Mouse (Mus musculus): ENCODE measurements around the gene Ctsa.
A peak's percentile ranks its signal among the peaks of the same experiment; 100 is the strongest.

Ctsa gene

GRCm38 (mm10) chr2:164804533-164805331 lies 27.9 kb upstream of the Ctsa start, which contains the start of the genes Acot8 and Zswim3:
TSS of gene Acot8 (minus strand) at chr2:164804882.
TSS of gene Zswim3 (plus strand) at chr2:164805098.
- DNase-seq (ENCODE audit: low read depth, low spot score): peak; percentile 100

GRCm38 (mm10) chr2:164805332-164805718 lies 27.3 kb upstream of the Ctsa start:
- DNase-seq (ENCODE audit: low read depth, low spot score): no peak

- DNase-seq (ENCODE audit: low read depth, low spot score): no peak
Observed at GRCm38 (mm10) chr2:164806614-164807013, 26.1 kb upstream of the Ctsa start.

GRCm38 (mm10) chr2:164813557-164813956 lies 19.1 kb upstream of the Ctsa start:
- DNase-seq (ENCODE audit: low read depth, low spot score): no peak

- DNase-seq (ENCODE audit: low read depth, low spot score): no peak
Observed at GRCm38 (mm10) chr2:164815348-164815747, 17.3 kb upstream of the Ctsa start.

GRCm38 (mm10) chr2:164815821-164816220 lies 16.9 kb upstream of the Ctsa start:
- DNase-seq (ENCODE audit: low read depth, low spot score): no peak

GRCm38 (mm10) chr2:164817206-164817605 lies 15.5 kb upstream of the Ctsa start:
- peak; percentile 87 for DNase-seq (ENCODE audit: low read depth, low spot score)

GRCm38 (mm10) chr2:164817703-164818102 lies 15.0 kb upstream of the Ctsa start:
- peak; percentile 82 for DNase-seq (ENCODE audit: low read depth, low spot score)

GRCm38 (mm10) chr2:164821060-164821459 lies 11.6 kb upstream of the Ctsa start:
- peak; percentile 44 for DNase-seq (ENCODE audit: low read depth, low spot score)

GRCm38 (mm10) chr2:164822636-164823165 lies 10.0 kb upstream of the Ctsa start, which contains the start of gene Zswim1:
TSS of gene Zswim1 (plus strand) at chr2:164822686.
- DNase-seq (ENCODE audit: low read depth, low spot score): peak; percentile 100

GRCm38 (mm10) chr2:164823181-164823585 lies 9.5 kb upstream of the Ctsa start:
- peak; percentile 89 for DNase-seq (ENCODE audit: low read depth, low spot score)

GRCm38 (mm10) chr2:164823969-164824368 lies 8.7 kb upstream of the Ctsa start:
- peak; percentile 98 for DNase-seq (ENCODE audit: low read depth, low spot score)

- DNase-seq (ENCODE audit: low read depth, low spot score): no peak
Observed at GRCm38 (mm10) chr2:164825521-164825920, 7.2 kb upstream of the Ctsa start.

- no peak for DNase-seq (ENCODE audit: low read depth, low spot score)
Observed at GRCm38 (mm10) chr2:164827146-164827850, 5.4 kb upstream of the Ctsa start.

GRCm38 (mm10) chr2:164828437-164828836 lies 4.2 kb upstream of the Ctsa start, which contains the start of gene Spata25:
TSS of gene Spata25 (minus strand) at chr2:164828537.
- no peak for DNase-seq (ENCODE audit: low read depth, low spot score)

GRCm38 (mm10) chr2:164829090-164829489 lies 3.6 kb upstream of the Ctsa start:
- peak; percentile 79 for DNase-seq (ENCODE audit: low read depth, low spot score)

- DNase-seq (ENCODE audit: low read depth, low spot score): no peak
Observed at GRCm38 (mm10) chr2:164831029-164831428, 1.6 kb upstream of the Ctsa start.

GRCm38 (mm10) chr2:164832032-164832747 lies 483 bp upstream of the Ctsa start:
- DNase-seq (ENCODE audit: low read depth, low spot score): no peak

GRCm38 (mm10) chr2:164833314-164833959 lies 764 bp downstream of the Ctsa start, which contains the start of gene Neurl2:
TSS of gene Neurl2 (minus strand) at chr2:164833456.
- peak; percentile 96 for DNase-seq (ENCODE audit: low read depth, low spot score)

GRCm38 (mm10) chr2:164834531-164834930 lies 1.9 kb downstream of the Ctsa start:
- no peak for DNase-seq (ENCODE audit: low read depth, low spot score)

GRCm38 (mm10) chr2:164835164-164835563 lies 2.5 kb downstream of the Ctsa start:
- DNase-seq (ENCODE audit: low read depth, low spot score): no peak
